Mouse (Mus musculus) lung, adult 2 months (tissue): Measurements from ENCODE around the gene Ppox.

Experiments used
- CTCF ChIP-seq: fragments of 200-500 bp; IDR thresholded peaks from 2 replicates; pipeline ENCODE4 v1.5.1; 2011; ENCODE audit warnings: mild to moderate bottlenecking, low read length, control low read depth; ENCODE audit not compliant: insufficient read depth
- POLR2A ChIP-seq: fragments of 200-500 bp; IDR thresholded peaks from 2 replicates; pipeline ENCODE4 v1.6.1; 2011; ENCODE audit warnings: low read depth, mild to moderate bottlenecking, control low read depth, low read length, borderline replicate concordance; ENCODE audit errors: extremely low read depth

DNA sequence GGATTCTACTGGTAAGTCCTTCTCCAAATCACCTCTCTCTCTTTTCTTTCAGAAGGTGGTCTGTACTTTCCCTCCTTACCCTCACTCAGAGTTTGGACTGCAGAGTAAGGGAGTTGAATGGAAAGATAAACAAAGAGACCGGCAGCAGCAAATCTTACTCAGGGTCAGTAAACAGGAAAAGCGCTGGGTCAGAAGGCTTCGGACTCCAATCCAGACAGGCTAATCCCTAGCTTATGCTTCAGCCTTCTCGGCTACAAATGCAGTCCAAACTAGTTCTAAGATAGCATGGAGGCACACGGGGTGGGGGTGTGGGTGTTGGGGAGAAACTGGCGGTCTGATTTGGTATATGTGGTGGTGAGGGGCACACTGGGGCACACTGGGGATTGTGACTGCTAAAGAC lies 43.5 kb downstream of the Ppox start:
- TF ChIP-seq CTCF (no peak), POLR2A (no peak)
